Mouse (Mus musculus) embryonic facial prominence, embryonic 15.5 days (tissue): ENCODE results near the gene Vmn1r179. TPM values are rescaled to one million over a fixed set of nuclear protein-coding genes. Genes with fewer than 3 reads are reported as not detected.
"Not testable (repeated sequence)": the region's sequence is repeated elsewhere in the genome, so short reads cannot be mapped to it uniquely, and the experiment has no call there.

Experiments
- ATAC-seq: fragments of 200-750 bp; cut with Nextera tagmentation; 2 replicates; pipeline ENCODE4 v1.8.0; 2017; ENCODE audit warnings: low read depth, moderate TSS enrichment; ENCODE audit not compliant: insufficient number of reproducible peaks, low FRiP score, low TSS enrichment
- H3K27ac ChIP-seq: fragments of 300-500 bp; sonication (generic); replicated peaks from 2 replicates; pipeline ENCODE4 v1.5.1; 2015; ENCODE audit warnings: mild to moderate bottlenecking, inconsistent platforms
- H3K27me3 ChIP-seq: fragments of 300-500 bp; sonication (generic); 2 replicates; pipeline ENCODE4 v1.6.1; 2015; ENCODE audit warnings: inconsistent platforms
- H3K36me3 ChIP-seq: fragments of 300-500 bp; sonication (generic); 2 replicates; pipeline ENCODE4 v1.6.1; 2015; ENCODE audit warnings: mild to moderate bottlenecking, inconsistent platforms
- H3K4me1 ChIP-seq: fragments of 300-500 bp; sonication (generic); 2 replicates; pipeline ENCODE4 v1.6.1; 2015; ENCODE audit warnings: inconsistent platforms
- H3K4me2 ChIP-seq: fragments of 300-500 bp; sonication (generic); replicated peaks from 2 replicates; pipeline ENCODE4 v1.6.1; 2015; ENCODE audit warnings: mild to moderate bottlenecking, inconsistent platforms
- H3K4me3 ChIP-seq: fragments of 300-500 bp; sonication (generic); replicated peaks from 2 replicates; pipeline ENCODE4 v1.5.1; 2015; ENCODE audit warnings: mild to moderate bottlenecking, inconsistent platforms
- H3K9ac ChIP-seq: fragments of 300-500 bp; sonication (generic); 2 replicates; pipeline ENCODE4 v1.6.1; 2015; ENCODE audit warnings: inconsistent platforms
- H3K9me3 ChIP-seq: fragments of 300-500 bp; sonication (generic); replicated peaks from 2 replicates; pipeline ENCODE4 v1.6.1; 2016; ENCODE audit warnings: inconsistent platforms
- WGBS: fragments of 180-500 bp; shearing (Covaris S2); methylation state at CpG from one replicate; pipeline ENCODE4 v1.1.7; 2015; 5-methylcytosine and 5-hydroxymethylcytosine counted together
- polyA plus RNA-seq: library from polyadenylated mRNA; unstranded; fragments of >200 nt; fragmentation: Nextera tagmentation; extraction: Ambion mirVana; gene quantifications from 2 replicates; pipeline ENCODE4 v1.2.1, GENCODE M21; 2015

Gene Vmn1r179
- not detected in 2 replicates for polyA plus RNA-seq

DNA sequence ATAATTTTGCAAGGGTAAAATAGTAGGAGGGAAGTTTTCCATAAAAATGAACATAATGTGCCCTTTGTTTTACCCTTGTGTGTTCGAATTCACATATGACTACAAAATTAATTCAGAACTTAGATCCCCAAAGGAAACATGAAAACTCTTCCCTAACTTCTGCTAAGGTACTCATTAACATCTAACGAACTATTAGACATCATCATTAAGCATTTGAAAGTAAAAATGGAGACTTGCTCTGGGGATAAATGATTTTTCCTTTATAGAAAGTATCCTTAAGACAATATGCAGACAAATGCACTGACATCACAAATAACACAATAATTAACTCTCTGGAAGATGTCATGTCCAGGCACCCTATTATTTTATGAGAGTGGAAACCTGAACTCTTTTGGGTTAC is at the start of gene Vmn1r179:
Vmn1r179 (plus strand) TSS at position 301 of the 400 bp plus-strand sequence.
- no peak within 1 kb of the TSS for H3K4me3 ChIP-seq
- H3K27ac ChIP-seq: no peak within 1 kb of the TSS
- H3K9ac ChIP-seq: no peak within 1 kb of the TSS
- no peak for ATAC-seq
- 35% methylated on average over 2 of the region's 2 CpGs for WGBS
- no peaks in the 10 kb centered on the region for H3K9me3 ChIP-seq
- H3K27me3 ChIP-seq: no peaks in the 10 kb centered on the region
- H3K36me3 ChIP-seq: no peaks in the 10 kb centered on the region
- H3K4me2 ChIP-seq: no peak within 1 kb of the TSS
- H3K4me1 ChIP-seq: no peaks in the 10 kb centered on the region

DNA sequence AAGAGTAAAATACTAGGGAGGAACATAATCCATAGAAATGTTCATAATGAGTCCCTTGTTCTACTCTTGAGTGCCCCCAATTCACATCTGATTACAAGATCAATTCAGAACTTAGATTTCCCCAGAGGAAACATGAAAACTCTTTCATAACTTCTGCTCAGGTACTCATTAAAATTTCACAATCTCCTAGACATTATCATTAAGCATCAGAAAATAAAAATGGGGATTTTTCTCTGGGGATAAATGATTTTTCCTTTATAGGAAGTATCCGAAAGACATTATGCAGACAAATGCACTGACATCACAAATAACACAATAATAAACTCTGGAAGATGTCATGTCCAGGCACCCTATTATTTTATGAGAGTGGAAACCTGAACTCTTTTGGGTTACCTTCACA is 35.1 kb upstream of the Vmn1r179 start, which contains the start of gene Vmn1r178:
Vmn1r178 (plus strand) TSS at position 301 of the 400 bp plus-strand sequence.
- 87% methylated on average over 1 of the region's 1 CpGs for WGBS
- no peak within 1 kb of the TSS for H3K4me3 ChIP-seq
- ATAC-seq: no peak
- H3K4me1 ChIP-seq: no peaks in the 10 kb centered on the region
- H3K27me3 ChIP-seq: no peaks in the 10 kb centered on the region
- no peak within 1 kb of the TSS for H3K4me2 ChIP-seq
- H3K36me3 ChIP-seq: no peaks in the 10 kb centered on the region
- H3K9me3 ChIP-seq: no peaks in the 10 kb centered on the region
- H3K9ac ChIP-seq: no peak within 1 kb of the TSS
- no peak within 1 kb of the TSS for H3K27ac ChIP-seq

DNA sequence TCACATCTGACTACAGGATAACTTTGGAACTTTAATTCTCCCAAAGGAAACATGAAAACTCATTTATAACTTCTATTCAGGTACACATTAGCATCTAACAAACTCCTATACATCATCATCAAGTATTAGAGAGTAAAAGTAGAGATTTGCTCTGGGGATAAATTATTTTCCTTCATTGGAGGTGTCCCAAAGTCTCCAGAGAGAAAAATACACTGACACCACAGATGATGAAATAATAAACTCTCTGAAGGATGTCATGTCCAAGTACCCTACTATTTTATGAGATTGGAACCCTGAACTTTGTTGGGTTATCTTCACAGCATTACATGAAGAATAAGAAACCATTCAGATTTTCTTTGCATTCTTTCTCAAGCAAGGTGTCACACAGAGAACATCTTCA is 23.6 kb downstream of the Vmn1r179 start, which contains the start of gene Vmn1r180:
Vmn1r180 (plus strand) TSS at position 301 of the 400 bp plus-strand sequence.
- H3K36me3 ChIP-seq: no peaks in the 10 kb centered on the region
- no peak within 1 kb of the TSS for H3K27ac ChIP-seq
- no peak within 1 kb of the TSS for H3K9ac ChIP-seq
- no peak within 1 kb of the TSS for H3K4me2 ChIP-seq
- H3K9me3 ChIP-seq: no peaks in the 10 kb centered on the region
- H3K27me3 ChIP-seq: no peaks in the 10 kb centered on the region
- H3K4me3 ChIP-seq: no peak within 1 kb of the TSS
- ATAC-seq: no peak
- H3K4me1 ChIP-seq: no peaks in the 10 kb centered on the region

DNA sequence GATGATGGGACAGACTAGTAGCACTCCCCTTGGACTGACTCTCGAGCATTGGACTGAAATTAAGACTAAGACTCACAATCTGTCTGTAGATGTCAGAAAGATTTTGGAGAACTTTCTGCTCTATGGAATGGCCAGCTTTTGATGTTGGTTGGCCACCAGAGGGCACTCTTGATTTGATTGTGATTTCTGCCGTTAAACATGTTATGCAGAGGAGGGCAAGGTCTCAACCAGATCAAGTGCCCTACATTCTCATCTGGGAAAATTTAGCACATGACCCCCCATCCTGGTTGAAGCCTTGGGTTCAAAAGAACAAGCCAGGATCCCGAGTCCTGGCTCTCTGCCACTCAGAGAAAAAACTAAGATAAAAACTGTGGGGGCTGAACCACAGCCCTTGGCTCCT is 41.3 kb downstream of the Vmn1r179 start:
- not testable (repeated sequence) for ATAC-seq, H3K27ac ChIP-seq, H3K4me3 ChIP-seq, H3K4me1 ChIP-seq, H3K27me3 ChIP-seq, H3K9me3 ChIP-seq, H3K9ac ChIP-seq, H3K36me3 ChIP-seq, H3K4me2 ChIP-seq
- 57% methylated on average over 3 of the region's 3 CpGs for WGBS

DNA sequence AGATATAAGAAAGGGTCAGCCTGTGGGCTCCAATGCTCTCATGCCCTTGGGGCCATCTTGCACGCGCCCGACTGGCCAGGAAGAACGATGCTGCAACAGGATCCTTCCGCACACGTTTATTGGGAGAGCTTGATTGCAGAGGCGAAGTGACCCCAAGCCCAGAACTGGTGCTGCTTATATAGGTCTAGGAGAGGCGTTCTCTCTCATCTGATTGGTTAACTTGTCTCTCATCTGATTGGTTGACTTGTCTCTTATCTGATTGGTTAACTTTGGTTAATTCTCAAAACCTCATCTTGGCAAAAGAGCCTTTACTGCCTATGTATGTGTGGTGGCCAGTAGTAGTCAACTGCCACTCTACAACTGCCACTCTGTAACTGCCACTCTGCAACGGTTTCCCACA is 47.5 kb downstream of the Vmn1r179 start, which contains the start of gene Vmn1r181:
Vmn1r181 (plus strand) TSS at position 301 of the 400 bp plus-strand sequence.
- H3K36me3 ChIP-seq, H3K9me3 ChIP-seq, ATAC-seq, H3K27ac ChIP-seq, H3K4me3 ChIP-seq, H3K4me2 ChIP-seq, H3K4me1 ChIP-seq, H3K27me3 ChIP-seq, H3K9ac ChIP-seq: not testable (repeated sequence)
- 75% methylated on average over 9 of the region's 9 CpGs for WGBS

Other genes starting within 250 kb of the Vmn1r179 start
- gene Vmn1r173, start 226.3 kb upstream of the Vmn1r179 start, polyA plus RNA-seq: not detected in 2 replicates
- not detected in 2 replicates for gene Vmn1r174, start 174.7 kb upstream of the Vmn1r179 start, polyA plus RNA-seq
- not detected in 2 replicates for gene Vmn1r175, start 116.3 kb upstream of the Vmn1r179 start, polyA plus RNA-seq
- gene Vmn1r176, start 89.6 kb upstream of the Vmn1r179 start, polyA plus RNA-seq: 0.12 TPM in 1 of 2 replicates, not detected in the other
- not detected in 2 replicates for gene Vmn1r177, start 60.5 kb upstream of the Vmn1r179 start, polyA plus RNA-seq
- 0.11 TPM in 1 of 2 replicates, not detected in the other for gene Vmn1r178, start 35.0 kb upstream of the Vmn1r179 start, polyA plus RNA-seq
- gene Vmn1r180, start 23.7 kb downstream of the Vmn1r179 start, polyA plus RNA-seq: not detected in 2 replicates
- not detected in 2 replicates for gene Vmn1r181, start 47.6 kb downstream of the Vmn1r179 start, polyA plus RNA-seq
- gene V1rd19, start 74.7 kb downstream of the Vmn1r179 start, polyA plus RNA-seq: not detected in 2 replicates
- 0.01 TPM in 1 of 2 replicates, not detected in the other for gene Vmn1r183, start 126.3 kb downstream of the Vmn1r179 start, polyA plus RNA-seq
- 19.4 and 20.3 TPM in 2 replicates for gene Zfp180, start 154.9 kb downstream of the Vmn1r179 start, polyA plus RNA-seq
- 9.8 and 9.9 TPM in 2 replicates for gene Zfp112, start 185.3 kb downstream of the Vmn1r179 start, polyA plus RNA-seq
- gene Zfp235, start 207.2 kb downstream of the Vmn1r179 start, polyA plus RNA-seq: 20.7 and 21.0 TPM in 2 replicates
- 6.4 and 6.5 TPM in 2 replicates for gene Zfp114, start 248.1 kb downstream of the Vmn1r179 start, polyA plus RNA-seq